ENCODE assay signal across 8 mouse cellular contexts in the genomic region with DNA sequence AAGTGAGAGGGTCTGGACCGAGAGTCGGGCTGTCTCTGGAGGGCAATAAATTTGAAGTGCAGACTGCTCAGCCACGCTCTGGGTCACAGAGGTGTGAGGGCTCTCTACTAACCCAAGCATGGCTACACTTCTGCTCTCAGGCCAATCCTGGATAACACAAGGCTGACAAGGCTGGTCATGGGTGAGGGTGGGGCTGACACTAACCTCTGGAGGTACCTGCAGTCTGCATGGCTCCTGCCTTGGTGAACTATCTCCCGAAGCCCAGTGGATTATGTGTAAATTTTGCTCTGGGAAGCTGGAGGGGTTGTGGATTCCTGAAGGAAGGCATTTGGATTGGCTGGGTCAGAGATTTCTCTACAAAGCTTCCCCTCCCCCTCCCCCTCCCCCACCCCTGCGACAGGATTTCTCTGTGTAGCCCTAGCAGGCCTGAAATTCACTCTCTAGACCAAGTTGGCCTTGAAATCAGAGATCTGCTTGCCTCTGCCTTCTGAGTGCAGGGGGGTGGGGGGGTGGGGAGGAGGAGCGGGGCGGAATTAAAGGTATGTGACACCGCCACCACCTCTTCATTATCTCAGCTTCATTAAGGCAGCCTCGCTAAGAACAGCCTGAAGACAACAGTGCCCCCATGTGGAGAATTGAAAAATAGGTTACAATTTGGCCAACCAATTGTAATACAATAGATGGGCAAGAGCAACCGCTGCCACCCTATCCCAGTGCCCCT. TPM values are rescaled to one million over a fixed set of nuclear protein-coding genes. Genes with fewer than 3 reads are reported as not detected.
DNase-seq lines count a peak whose midpoint lies in the region; ATAC-seq and TF ChIP-seq lines count a peak whose summit lies in the region.

No protein-coding gene starts in this region.

- H3K9me3 ChIP-seq in limb, embryonic 10.5 days (replicated peaks), result no peaks in the 10 kb centered on the region
- H3K9me3 ChIP-seq in midbrain, embryonic 12.5 days, result no peaks in the 10 kb centered on the region
- no peaks in the 10 kb centered on the region for H3K9me3 ChIP-seq in stomach, postnatal 0 days (ENCODE audit: control insufficient read depth, low read length)

- intact Hi-C loops in heart, postnatal 25 days (cut with DNase I), result loop anchor here (5.0 kb wide), 5 partner anchors 33 to 393 kb away; partner anchors contain the start of gene Cyb5r3

- no peaks in the 10 kb centered on the region for H3K27me3 ChIP-seq in limb, embryonic 10.5 days (ENCODE audit: low read depth, poor library complexity, severe bottlenecking)
- H3K27me3 ChIP-seq in midbrain, embryonic 12.5 days, result peaks cover 17% of the 10 kb centered on the region
- no peaks in the 10 kb centered on the region; the same call in 1 of the 2 replicates for H3K27me3 ChIP-seq in stomach, postnatal 0 days (ENCODE audit: control insufficient read depth, insufficient read depth, low read length)

- peaks cover 25% of the 10 kb centered on the region for H3K4me1 ChIP-seq in limb, embryonic 10.5 days
- H3K4me1 ChIP-seq in midbrain, embryonic 12.5 days, result no peaks in the 10 kb centered on the region; the same call in 1 of the 2 replicates
- H3K4me1 ChIP-seq in stomach, postnatal 0 days (replicated peaks; ENCODE audit: control insufficient read depth, insufficient read depth), result no peaks in the 10 kb centered on the region

- peak; percentile 94 for DNase-seq in heart, adult 11 months
- DNase-seq in heart, postnatal 25 days (ENCODE audit: low spot score), result no peak
- DNase-seq in cerebellum, adult 11-12 months, result peak; percentile 42
- peak; percentile 36 to 67 for DNase-seq in frontal cortex, postnatal 36 days (ENCODE audit: low spot score in 2 of 2)
- DNase-seq in kidney, adult 11 months, result peak; percentile 57
- peak; percentile 46 for DNase-seq in limb, embryonic 10.5 days (ENCODE audit: low spot score)
- peak; percentile 51 for DNase-seq in stomach, postnatal 0 days (ENCODE audit: low spot score)

- peak; percentile 84 for TF ChIP-seq CTCF in stomach, postnatal 0 days (IDR thresholded peaks at IDR 0.05; ENCODE audit: low read depth)

- peak overlapping the region; percentile 46; the same call in 1 of the 2 replicates for H3K27ac ChIP-seq in limb, embryonic 10.5 days
- no peak overlapping the region for H3K27ac ChIP-seq in midbrain, embryonic 12.5 days (replicated peaks)
- no peak overlapping the region for H3K27ac ChIP-seq in stomach, postnatal 0 days (replicated peaks)

- H3K4me3 ChIP-seq in limb, embryonic 10.5 days, result no peak overlapping the region
- no peak overlapping the region for H3K4me3 ChIP-seq in midbrain, embryonic 12.5 days
- no peak overlapping the region for H3K4me3 ChIP-seq in stomach, postnatal 0 days (ENCODE audit: low read depth, low read length)

- no peak overlapping the region for H3K9ac ChIP-seq in midbrain, embryonic 12.5 days (replicated peaks)
- no peak overlapping the region for H3K9ac ChIP-seq in stomach, postnatal 0 days (ENCODE audit: low read length)

- TF ChIP-seq EP300 in stomach, postnatal 0 days (optimal IDR thresholded peaks at IDR 0.05), result no peak

- H3K36me3 ChIP-seq in limb, embryonic 10.5 days, result no peaks in the 10 kb centered on the region
- no peaks in the 10 kb centered on the region for H3K36me3 ChIP-seq in midbrain, embryonic 12.5 days
- no peaks in the 10 kb centered on the region for H3K36me3 ChIP-seq in stomach, postnatal 0 days (ENCODE audit: control insufficient read depth, insufficient read depth, low read length)

- peak overlapping the region; percentile 38 for H3K4me2 ChIP-seq in midbrain, embryonic 12.5 days (replicated peaks)
- peak overlapping the region; percentile 41 for H3K4me2 ChIP-seq in stomach, postnatal 0 days (replicated peaks; ENCODE audit: low read depth)

- whole genome bisulfite sequencing in limb, embryonic 10.5 days, result 20% methylated on average over 10 of the region's 10 CpGs
- WGBS in midbrain, embryonic 12.5 days, result 37% methylated on average over 9 of the region's 10 CpGs
- 36% methylated on average over 10 of the region's 10 CpGs for WGBS in stomach, postnatal 0 days

- peak; percentile 41; the same call in 1 of the 2 replicates for ATAC-seq in midbrain, embryonic 12.5 days (ENCODE audit: low FRiP score, low read depth)
- peak; percentile 60 for ATAC-seq in stomach, postnatal 0 days (ENCODE audit: low FRiP score, low TSS enrichment)

RNA-seq across cellular contexts. Expression of gene Cyb5r3, which starts 32.5 kb away (rescaled TPM):
- 10 to 100 TPM; 80.4 to 85.5 TPM for total RNA-seq in heart, postnatal 25 days (2021)
- polyA plus RNA-seq in limb, embryonic 10.5 days (2016; fragmentation: Nextera tagmentation; extraction: Ambion mirVana), result 163 and 174 TPM in 2 replicates
- 139 and 148 TPM in 2 replicates for polyA plus RNA-seq in midbrain, embryonic 12.5 days (2016; fragmentation: Nextera tagmentation; extraction: Ambion mirVana)
- 117 and 145 TPM in 2 replicates for polyA plus RNA-seq in stomach, postnatal 0 days (2015; fragmentation: Nextera tagmentation; extraction: Ambion mirVana)

RNA-seq across cellular contexts. Expression of gene A4galt, which starts 46.7 kb away (rescaled TPM):
- total RNA-seq in heart, postnatal 25 days (2021), result 1 to 10 TPM; 4.8 to 6.5 TPM
- not detected in 2 replicates for polyA plus RNA-seq in limb, embryonic 10.5 days (2016; fragmentation: Nextera tagmentation; extraction: Ambion mirVana)
- 2.4 and 2.9 TPM in 2 replicates for polyA plus RNA-seq in midbrain, embryonic 12.5 days (2016; fragmentation: Nextera tagmentation; extraction: Ambion mirVana)
- polyA plus RNA-seq in stomach, postnatal 0 days (2015; fragmentation: Nextera tagmentation; extraction: Ambion mirVana), result 23.0 and 24.4 TPM in 2 replicates

RNA-seq across cellular contexts. Expression of gene Poldip3, which starts 55.7 kb away (rescaled TPM):
- 10 to 100 TPM; 27.3 to 29.8 TPM for total RNA-seq in heart, postnatal 25 days (2021)
- polyA plus RNA-seq in limb, embryonic 10.5 days (2016; fragmentation: Nextera tagmentation; extraction: Ambion mirVana), result 183 and 193 TPM in 2 replicates
- 183 and 185 TPM in 2 replicates for polyA plus RNA-seq in midbrain, embryonic 12.5 days (2016; fragmentation: Nextera tagmentation; extraction: Ambion mirVana)
- polyA plus RNA-seq in stomach, postnatal 0 days (2015; fragmentation: Nextera tagmentation; extraction: Ambion mirVana), result 56.3 and 58.7 TPM in 2 replicates
